Comparison of ENCODE assay signal across 24 mouse cellular contexts in genomic region chr6:148315106-148315505, GRCm38 (mm10).
DNase-seq lines count a peak whose midpoint lies in the region; TF ChIP-seq lines count a peak whose summit lies in the region.
"Had no signal": no experiment of that assay in that cellular context is flagged by ENCODE, and none has a peak within 500 bp of the region (broad histone marks: within the 10 kb centered on the region; RNA-seq: fewer than 3 reads in every experiment).

No protein-coding gene starts in this region.

- no peaks in the 10 kb centered on the region for H3K79me2 ChIP-seq in liver, adult 2 months (ENCODE audit: control insufficient read depth, insufficient read depth, low read length)

- TF ChIP-seq CTCF in liver, adult 2 months (IDR thresholded peaks at IDR 0.05; ENCODE audit: low read depth, low read length), result no peak
- TF ChIP-seq CTCF in brain, embryonic 14.5 days (IDR thresholded peaks at IDR 0.05; ENCODE audit: borderline replicate concordance, extremely low read depth, insufficient read depth, insufficient read length), result no peak

- no peaks in the 10 kb centered on the region for H3K36me3 ChIP-seq in liver, adult 2 months (ENCODE audit: control insufficient read depth, insufficient read depth, low read length)
- H3K36me3 ChIP-seq: embryonic facial prominence, embryonic 12.5 days; embryonic facial prominence, embryonic 15.5 days; forebrain, embryonic 15.5 days; G1E had no signal

- H3K9ac ChIP-seq in liver, adult 2 months (ENCODE audit: low read depth, low read length), result no peak overlapping the region
- H3K9ac ChIP-seq: embryonic facial prominence, embryonic 12.5 days; embryonic facial prominence, embryonic 15.5 days; forebrain, embryonic 13.5 days; forebrain, embryonic 15.5 days; forebrain, postnatal 0 days had no signal

- peaks cover 5% of the 10 kb centered on the region; the same call in 1 of the 2 replicates for H3K4me1 ChIP-seq in liver, adult 2 months (ENCODE audit: control insufficient read depth, insufficient read depth, low read length)
- H3K4me1 ChIP-seq: embryonic facial prominence, embryonic 15.5 days had no signal

- no peak for DNase-seq in liver, adult 2 months (ENCODE audit: extremely low read depth, low read depth, low spot score)
- no peak for DNase-seq in liver
- peak; percentile 47 for DNase-seq in brain, embryonic 14.5 days (ENCODE audit: low read depth)
- DNase-seq in gonadal fat pad, adult 2 months (ENCODE audit: low read depth), result peak; percentile 83
- no peak for DNase-seq in kidney, adult 8-10 months
- no peak for DNase-seq in MN1 (ENCODE audit: low spot score)
- DNase-seq: adrenal gland, postnatal 14 days; adrenal gland, postnatal 36 days; cerebellum, adult 11 months; cerebellum, adult 18-20 months; cerebellum, adult 8-10 months; cerebellum, adult 9-11 months; cerebellum, postnatal 14 days; cerebellum, postnatal 36 days; embryo, embryonic 11 days; forebrain, postnatal 0 days had no signal

- no peak for TF ChIP-seq POLR2A in liver, adult 2 months (IDR thresholded peaks at IDR 0.05; ENCODE audit: extremely low read depth, insufficient read depth, low read length)
- no peak for TF ChIP-seq POLR2A in brain, embryonic 14.5 days (IDR thresholded peaks at IDR 0.05; ENCODE audit: borderline replicate concordance, extremely low read depth, insufficient read depth, insufficient read length, poor library complexity, severe bottlenecking)

- H3K27me3 ChIP-seq in liver, adult 2 months (ENCODE audit: control insufficient read depth, insufficient read depth, low read length), result no peaks in the 10 kb centered on the region
- H3K27me3 ChIP-seq: CH12.LX; embryonic facial prominence, embryonic 12.5 days; embryonic facial prominence, embryonic 15.5 days; forebrain, embryonic 13.5 days; forebrain, embryonic 15.5 days; Patski had no signal

- no peak overlapping the region for H3K4me3 ChIP-seq in liver, adult 2 months (ENCODE audit: insufficient read depth, low read depth, low read length)
- H3K4me3 ChIP-seq: embryonic facial prominence, embryonic 12.5 days; embryonic facial prominence, embryonic 15.5 days; erythroblast, embryonic 14.5 days; forebrain, embryonic 13.5 days; forebrain, embryonic 15.5 days had no signal

- peak overlapping the region; percentile 44; the same call in 1 of the 2 replicates for H3K27ac ChIP-seq in liver, adult 2 months (replicated peaks; ENCODE audit: insufficient read depth, low read depth, low read length)
- H3K27ac ChIP-seq: embryonic facial prominence, embryonic 12.5 days; forebrain, embryonic 13.5 days; forebrain, embryonic 15.5 days had no signal

Comparison
In these comparisons a context has a peak if more than half of its experiments do, and no peak if none do; other contexts are left out.
1. DNase-seq: peak in brain, embryonic 14.5 days (single experiment) and gonadal fat pad, adult 2 months (single experiment); none in liver, adult 2 months (single experiment), liver (single experiment), kidney, adult 8-10 months (0 of 2) and MN1 (single experiment).